Mouse (Mus musculus): ENCODE results near the gene Acot6. TPM values are rescaled to one million over a fixed set of nuclear protein-coding genes. Genes with fewer than 3 reads are reported as not detected.
A peak's percentile ranks its signal among the peaks of the same experiment; 100 is the strongest.

Gene Acot6
- polyA plus RNA-seq, 1 experiment, result 0.57 TPM

GRCm38 (mm10) chr12:84113676-84114075, 13.2 kb downstream of the Acot6 start:
- H3K27me3 ChIP-seq (ENCODE audit: control insufficient read depth, insufficient read depth, low read length), result no peaks in the 10 kb centered on the region
- peaks cover 3% of the 10 kb centered on the region; the same call in 1 of the 2 replicates for H3K4me1 ChIP-seq (ENCODE audit: control insufficient read depth, insufficient read depth, insufficient read length)
- no peaks in the 10 kb centered on the region for H3K36me3 ChIP-seq (ENCODE audit: control insufficient read depth, insufficient read depth, low read length)
- 33% methylated on average over 6 of the region's 6 CpGs for WGBS
- no peak overlapping the region for H3K27ac ChIP-seq (ENCODE audit: insufficient read depth, low read length)
- TF ChIP-seq CTCF (IDR thresholded peaks at IDR 0.05; ENCODE audit: extremely low read depth, insufficient read depth, insufficient read length, insufficient replicate concordance), result no peak
- TF ChIP-seq POLR2A (IDR thresholded peaks at IDR 0.05; ENCODE audit: low read depth, low read length), result no peak
- DNase-seq (ENCODE audit: low read depth in 1 of 2, low spot score in 2 of 2), result no peak
- H3K4me3 ChIP-seq (ENCODE audit: extremely low read depth, insufficient read depth, insufficient read length), result no peak overlapping the region; the same call in 1 of the 2 replicates

- Histone ChIP-seq H3K27me3 (ENCODE audit: control insufficient read depth, insufficient read depth, low read length) (no peaks in the 10 kb centered on the region), H3K27ac (ENCODE audit: insufficient read depth, low read length) (no peak within 1 kb of the TSS), H3K4me1 (ENCODE audit: control insufficient read depth, insufficient read depth, insufficient read length) (peaks cover 3% of the 10 kb centered on the region; the same call in 1 of the 2 replicates), H3K36me3 (ENCODE audit: control insufficient read depth, insufficient read depth, low read length) (no peaks in the 10 kb centered on the region), H3K4me3 (ENCODE audit: extremely low read depth, insufficient read depth, insufficient read length) (peak within 1 kb of the TSS; percentile 68)
- TF ChIP-seq POLR2A (IDR thresholded peaks at IDR 0.05; ENCODE audit: low read depth, low read length), result no peak
- no peak for TF ChIP-seq CTCF (IDR thresholded peaks at IDR 0.05; ENCODE audit: extremely low read depth, insufficient read depth, insufficient read length, insufficient replicate concordance)
- WGBS, result 5% methylated on average over 35 of the region's 35 CpGs
- DNase-seq (ENCODE audit: low read depth in 1 of 2, low spot score in 2 of 2), result peak; percentile 49 to 69
Measured at GRCm38 (mm10) chr12:84114153-84114994, 13.9 kb downstream of the Acot6 start, which contains the start of gene Dnal1. Gene Dnal1 (plus strand): TSS chr12:84114366.

- no peaks in the 10 kb centered on the region for H3K27me3 ChIP-seq (ENCODE audit: control insufficient read depth, insufficient read depth, low read length)
- no peak overlapping the region for H3K4me3 ChIP-seq (ENCODE audit: extremely low read depth, insufficient read depth, insufficient read length)
- DNase-seq (ENCODE audit: low read depth in 1 of 2, low spot score in 2 of 2), result no peak
- H3K36me3 ChIP-seq (ENCODE audit: control insufficient read depth, insufficient read depth, low read length), result no peaks in the 10 kb centered on the region
- peaks cover under 1% of the 10 kb centered on the region; the same call in 1 of the 2 replicates for H3K4me1 ChIP-seq (ENCODE audit: control insufficient read depth, insufficient read depth, insufficient read length)
- WGBS, result 86% methylated on average over 5 of the region's 5 CpGs
- H3K27ac ChIP-seq (ENCODE audit: insufficient read depth, low read length), result no peak overlapping the region
- TF ChIP-seq CTCF (IDR thresholded peaks at IDR 0.05; ENCODE audit: extremely low read depth, insufficient read depth, insufficient read length, insufficient replicate concordance) (no peak), POLR2A (IDR thresholded peaks at IDR 0.05; ENCODE audit: low read depth, low read length) (no peak)
Measured at GRCm38 (mm10) chr12:84119584-84119983, 19.1 kb downstream of the Acot6 start.

- Histone ChIP-seq H3K36me3 (ENCODE audit: control insufficient read depth, insufficient read depth, low read length) (no peaks in the 10 kb centered on the region), H3K4me1 (ENCODE audit: control insufficient read depth, insufficient read depth, insufficient read length) (no peaks in the 10 kb centered on the region; the same call in 1 of the 2 replicates), H3K4me3 (ENCODE audit: extremely low read depth, insufficient read depth, insufficient read length) (no peak overlapping the region), H3K27ac (ENCODE audit: insufficient read depth, low read length) (no peak overlapping the region), H3K27me3 (ENCODE audit: control insufficient read depth, insufficient read depth, low read length) (no peaks in the 10 kb centered on the region)
- TF ChIP-seq POLR2A (IDR thresholded peaks at IDR 0.05; ENCODE audit: low read depth, low read length) (no peak), CTCF (IDR thresholded peaks at IDR 0.05; ENCODE audit: extremely low read depth, insufficient read depth, insufficient read length, insufficient replicate concordance) (no peak)
- DNase-seq (ENCODE audit: low read depth in 1 of 2, low spot score in 2 of 2), result no peak
- WGBS, result 92% methylated on average over 12 of the region's 12 CpGs
Measured at GRCm38 (mm10) chr12:84125892-84126291, 25.4 kb downstream of the Acot6 start.

GRCm38 (mm10) chr12:84126899-84127298, 26.4 kb downstream of the Acot6 start:
- Histone ChIP-seq H3K4me1 (ENCODE audit: control insufficient read depth, insufficient read depth, insufficient read length) (no peaks in the 10 kb centered on the region; the same call in 1 of the 2 replicates), H3K27ac (ENCODE audit: insufficient read depth, low read length) (no peak overlapping the region), H3K4me3 (ENCODE audit: extremely low read depth, insufficient read depth, insufficient read length) (no peak overlapping the region), H3K36me3 (ENCODE audit: control insufficient read depth, insufficient read depth, low read length) (no peaks in the 10 kb centered on the region), H3K27me3 (ENCODE audit: control insufficient read depth, insufficient read depth, low read length) (no peaks in the 10 kb centered on the region)
- WGBS, result 86% methylated on average over 2 of the region's 2 CpGs
- no peak for DNase-seq (ENCODE audit: low read depth in 1 of 2, low spot score in 2 of 2)
- TF ChIP-seq POLR2A (IDR thresholded peaks at IDR 0.05; ENCODE audit: low read depth, low read length), result no peak
- TF ChIP-seq CTCF (IDR thresholded peaks at IDR 0.05; ENCODE audit: extremely low read depth, insufficient read depth, insufficient read length, insufficient replicate concordance), result no peak

- TF ChIP-seq POLR2A (IDR thresholded peaks at IDR 0.05; ENCODE audit: low read depth, low read length) (no peak), CTCF (IDR thresholded peaks at IDR 0.05; ENCODE audit: extremely low read depth, insufficient read depth, insufficient read length, insufficient replicate concordance) (no peak)
- H3K27me3 ChIP-seq (ENCODE audit: control insufficient read depth, insufficient read depth, low read length), result no peaks in the 10 kb centered on the region
- H3K36me3 ChIP-seq (ENCODE audit: control insufficient read depth, insufficient read depth, low read length), result no peaks in the 10 kb centered on the region
- no peaks in the 10 kb centered on the region; the same call in 1 of the 2 replicates for H3K4me1 ChIP-seq (ENCODE audit: control insufficient read depth, insufficient read depth, insufficient read length)
- H3K27ac ChIP-seq (ENCODE audit: insufficient read depth, low read length), result no peak overlapping the region
- 92% methylated on average over 6 of the region's 6 CpGs for WGBS
- no peak overlapping the region for H3K4me3 ChIP-seq (ENCODE audit: extremely low read depth, insufficient read depth, insufficient read length)
- no peak for DNase-seq (ENCODE audit: low read depth in 1 of 2, low spot score in 2 of 2)
Measured at GRCm38 (mm10) chr12:84128576-84128975, 28.1 kb downstream of the Acot6 start.

- Histone ChIP-seq H3K4me1 (ENCODE audit: control insufficient read depth, insufficient read depth, insufficient read length) (no peaks in the 10 kb centered on the region; the same call in 1 of the 2 replicates), H3K27me3 (ENCODE audit: control insufficient read depth, insufficient read depth, low read length) (no peaks in the 10 kb centered on the region), H3K27ac (ENCODE audit: insufficient read depth, low read length) (no peak overlapping the region), H3K4me3 (ENCODE audit: extremely low read depth, insufficient read depth, insufficient read length) (no peak overlapping the region), H3K36me3 (ENCODE audit: control insufficient read depth, insufficient read depth, low read length) (no peaks in the 10 kb centered on the region)
- 80% methylated on average over 8 of the region's 8 CpGs for WGBS
- TF ChIP-seq POLR2A (IDR thresholded peaks at IDR 0.05; ENCODE audit: low read depth, low read length), result no peak
- no peak for TF ChIP-seq CTCF (IDR thresholded peaks at IDR 0.05; ENCODE audit: extremely low read depth, insufficient read depth, insufficient read length, insufficient replicate concordance)
- DNase-seq (ENCODE audit: low read depth in 1 of 2, low spot score in 2 of 2), result no peak
Measured at GRCm38 (mm10) chr12:84129931-84130330, 29.5 kb downstream of the Acot6 start.
